Mouse (Mus musculus): ENCODE measurements around the gene Snap25.

The Snap25 gene

DNA sequence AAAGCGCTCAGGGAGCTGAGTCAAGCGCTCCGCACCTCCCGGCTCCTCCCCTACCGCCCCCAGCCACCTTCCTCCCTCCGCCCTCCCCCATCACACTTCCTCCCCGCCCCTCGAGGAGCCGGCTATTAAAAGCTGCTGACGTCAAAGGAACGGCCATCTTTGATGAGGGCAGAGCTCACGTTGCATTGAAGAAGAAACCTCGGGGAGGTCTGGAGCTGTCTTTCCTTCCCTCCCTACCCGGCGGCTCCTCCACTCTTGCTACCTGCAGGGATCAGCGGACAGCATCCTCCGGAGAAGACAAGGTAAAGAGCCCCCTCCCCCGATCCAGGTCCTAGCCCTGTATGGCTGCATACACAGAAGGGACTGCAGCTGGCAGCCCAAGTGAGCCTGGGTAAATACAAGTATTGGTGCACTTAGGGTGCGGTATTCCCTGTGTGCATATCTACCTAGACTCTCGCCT, at the start of gene Snap25:
Gene Snap25 (plus strand): TSS at position 155 of the 460 bp plus-strand sequence.
- peak; percentile 86 to 88 for DNase-seq (ENCODE audit: low spot score in 2 of 2)

DNA sequence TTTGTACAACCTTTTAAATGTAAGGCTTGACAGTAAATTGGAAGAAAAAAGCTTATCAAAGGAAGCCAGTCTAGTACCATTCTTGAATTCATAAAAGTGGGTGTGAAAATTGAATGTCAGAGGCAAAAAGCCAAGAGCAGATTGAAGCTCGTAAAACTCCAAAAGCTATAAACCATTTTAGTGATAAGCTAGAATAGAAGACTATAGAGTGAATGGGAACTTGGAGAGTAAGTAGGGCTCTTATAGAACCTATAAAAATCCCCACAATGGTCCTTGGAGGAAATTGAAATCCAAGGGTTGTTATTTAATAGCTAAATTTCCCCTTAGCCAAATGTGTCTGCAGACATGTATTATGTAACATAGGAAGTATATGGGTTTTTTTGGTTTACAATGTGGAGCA, 46.3 kb upstream of the Snap25 start:
- DNase-seq (ENCODE audit: low spot score in 2 of 2), result no peak

DNA sequence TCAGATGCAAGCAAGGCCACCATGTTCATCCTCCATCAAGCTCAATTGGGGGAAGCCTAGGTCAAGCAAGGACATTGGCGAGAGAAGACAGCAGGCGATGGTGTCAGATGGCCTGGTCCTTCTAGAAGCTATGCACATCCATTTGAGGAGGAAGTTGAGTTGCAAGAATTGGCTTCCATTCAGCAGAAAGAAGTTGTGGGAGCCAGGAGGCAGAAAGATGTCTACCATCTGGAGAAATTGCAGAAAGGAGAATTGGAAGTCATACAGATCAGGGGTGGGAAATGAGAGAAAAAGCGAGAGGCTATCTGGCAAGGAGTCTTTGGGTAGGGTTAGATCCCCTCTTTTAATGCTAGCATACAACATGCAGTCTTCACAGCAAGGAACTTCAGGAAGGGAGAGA, 44.1 kb upstream of the Snap25 start:
- peak; percentile 34 to 77 for DNase-seq (ENCODE audit: low spot score in 2 of 2)

DNA sequence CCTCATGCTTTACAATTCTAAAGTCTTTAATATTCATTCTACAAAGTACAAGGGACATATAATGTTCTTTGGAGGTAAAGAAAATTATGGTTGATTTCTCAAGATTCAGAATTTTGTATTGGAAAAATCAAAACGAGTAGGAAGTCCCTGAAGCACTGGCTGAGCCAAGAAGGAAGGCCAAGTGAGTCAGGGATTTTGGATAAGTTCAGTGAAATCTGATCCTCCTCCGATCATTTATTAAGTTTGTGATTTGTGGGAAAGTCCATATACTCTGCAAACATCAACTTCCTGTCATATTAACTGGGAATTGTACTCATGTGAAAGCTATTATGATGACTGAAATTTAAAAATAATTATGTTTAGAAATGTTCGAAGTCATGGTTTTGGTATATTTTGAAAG, 43.6 kb upstream of the Snap25 start:
- no peak for DNase-seq (ENCODE audit: low spot score in 2 of 2)

DNA sequence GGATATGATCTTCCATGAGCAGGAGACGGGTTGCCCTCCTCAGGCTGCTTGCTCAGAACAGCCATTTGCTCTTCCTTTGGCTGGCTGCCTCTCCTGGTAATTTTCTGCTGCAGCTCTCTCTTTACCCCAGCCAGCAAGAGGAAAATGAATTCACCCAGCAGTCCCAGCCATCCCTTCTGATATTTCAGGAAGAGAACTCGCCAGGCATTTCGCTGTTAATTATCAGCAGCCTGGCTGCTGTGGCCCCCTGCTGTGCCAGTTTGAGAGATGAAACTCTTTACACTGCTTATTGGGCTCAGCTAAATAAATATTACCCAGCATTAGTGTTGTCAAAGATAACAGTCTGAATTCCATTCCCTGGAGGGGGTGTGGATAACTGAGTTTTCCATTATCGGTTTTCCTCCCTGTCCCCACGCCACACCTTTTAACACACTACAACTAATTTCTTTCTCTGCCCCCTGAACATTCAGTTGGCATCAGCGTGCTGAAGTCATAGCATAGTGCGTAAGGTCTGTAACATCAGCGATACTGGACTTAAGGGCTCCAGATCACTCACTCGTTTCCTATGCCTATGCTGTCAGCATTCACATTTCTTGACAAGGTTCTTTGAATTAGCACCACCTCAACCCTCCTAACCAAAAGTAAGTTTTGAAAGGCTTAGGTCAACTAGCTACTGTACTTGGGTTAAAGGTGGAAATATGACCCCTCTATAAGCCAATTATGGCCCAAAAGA, 42.5 kb upstream of the Snap25 start:
- DNase-seq (ENCODE audit: low spot score in 2 of 2), result peak; percentile 59

DNA sequence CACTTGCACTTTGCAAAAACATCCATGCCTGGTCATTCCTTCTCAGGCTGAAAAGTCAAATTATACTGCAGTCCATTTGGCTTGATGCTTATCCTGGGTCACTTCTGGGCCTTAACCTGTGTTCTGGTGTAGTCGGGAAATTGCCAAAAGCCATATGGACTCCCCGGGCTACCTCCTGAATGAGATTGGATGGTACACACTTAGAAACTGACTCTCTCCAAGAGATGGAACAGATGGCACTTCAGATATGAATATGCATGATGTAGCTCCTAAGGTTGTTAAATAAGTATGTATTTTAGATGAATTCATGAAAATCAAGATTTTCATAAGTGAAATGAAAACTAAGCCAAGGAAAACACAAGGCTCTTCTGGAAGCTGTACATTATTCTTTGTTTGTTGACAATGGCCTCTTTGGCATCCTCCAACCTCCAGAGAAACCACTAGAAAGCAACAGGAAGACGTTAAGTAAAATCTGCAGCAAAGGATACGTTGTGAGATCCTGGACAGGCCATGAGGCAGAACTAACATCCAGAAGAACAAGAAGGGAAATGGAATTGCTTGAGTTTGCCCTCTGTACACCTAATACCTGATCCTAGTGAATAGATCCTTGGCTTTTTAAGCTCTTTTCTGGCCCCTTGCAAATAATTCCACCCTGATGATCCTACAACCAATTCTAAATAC, 39.0 kb upstream of the Snap25 start:
- DNase-seq (ENCODE audit: low spot score in 2 of 2), result peak; percentile 21 to 44

DNA sequence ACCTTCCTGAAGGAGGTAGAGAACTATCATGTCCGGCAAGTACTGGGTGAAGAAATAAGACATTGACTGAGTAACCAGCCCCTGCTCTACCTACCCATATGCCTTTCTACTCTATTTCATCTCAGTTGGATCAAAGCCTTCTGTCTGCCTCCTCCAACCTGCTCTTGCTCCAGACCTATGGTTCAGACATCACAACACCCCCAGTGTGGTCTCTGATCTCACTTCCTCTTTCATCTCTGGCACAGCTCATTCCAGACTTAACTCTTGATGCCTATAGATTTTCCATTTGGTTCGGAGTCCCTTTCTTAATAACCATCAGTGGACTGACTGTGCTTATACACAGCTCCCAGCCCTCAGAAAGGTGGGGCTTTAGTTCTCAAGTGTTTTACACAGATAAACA, 37.1 kb upstream of the Snap25 start:
- no peak for DNase-seq (ENCODE audit: low spot score in 2 of 2)

DNA sequence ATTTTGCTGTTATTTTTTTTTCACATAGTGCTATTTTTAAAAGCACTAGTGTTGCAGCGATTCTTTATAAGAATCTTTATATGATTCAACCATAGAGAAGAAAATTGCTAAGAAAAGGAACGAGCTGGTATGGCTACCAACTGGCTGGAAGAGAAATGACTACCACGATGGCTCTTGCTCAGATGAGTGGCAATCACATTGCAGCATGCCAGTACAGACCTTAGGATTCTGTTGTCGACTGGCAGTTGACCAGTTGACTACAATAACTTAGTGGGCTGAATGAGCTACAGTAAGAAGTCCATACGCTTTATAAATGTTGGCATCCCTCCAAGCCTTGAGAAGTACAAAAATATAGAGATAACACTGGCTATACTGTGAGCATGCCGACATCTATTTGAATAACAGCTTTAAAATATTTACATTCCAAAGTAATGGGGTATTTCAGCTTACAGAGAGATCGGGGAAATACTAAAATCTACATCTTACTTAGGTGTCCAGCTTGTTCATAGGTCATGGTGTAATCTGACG, 36.3 kb upstream of the Snap25 start:
- DNase-seq (ENCODE audit: low spot score in 2 of 2), result peak in 1 of 2 experiments; percentile 22

DNA sequence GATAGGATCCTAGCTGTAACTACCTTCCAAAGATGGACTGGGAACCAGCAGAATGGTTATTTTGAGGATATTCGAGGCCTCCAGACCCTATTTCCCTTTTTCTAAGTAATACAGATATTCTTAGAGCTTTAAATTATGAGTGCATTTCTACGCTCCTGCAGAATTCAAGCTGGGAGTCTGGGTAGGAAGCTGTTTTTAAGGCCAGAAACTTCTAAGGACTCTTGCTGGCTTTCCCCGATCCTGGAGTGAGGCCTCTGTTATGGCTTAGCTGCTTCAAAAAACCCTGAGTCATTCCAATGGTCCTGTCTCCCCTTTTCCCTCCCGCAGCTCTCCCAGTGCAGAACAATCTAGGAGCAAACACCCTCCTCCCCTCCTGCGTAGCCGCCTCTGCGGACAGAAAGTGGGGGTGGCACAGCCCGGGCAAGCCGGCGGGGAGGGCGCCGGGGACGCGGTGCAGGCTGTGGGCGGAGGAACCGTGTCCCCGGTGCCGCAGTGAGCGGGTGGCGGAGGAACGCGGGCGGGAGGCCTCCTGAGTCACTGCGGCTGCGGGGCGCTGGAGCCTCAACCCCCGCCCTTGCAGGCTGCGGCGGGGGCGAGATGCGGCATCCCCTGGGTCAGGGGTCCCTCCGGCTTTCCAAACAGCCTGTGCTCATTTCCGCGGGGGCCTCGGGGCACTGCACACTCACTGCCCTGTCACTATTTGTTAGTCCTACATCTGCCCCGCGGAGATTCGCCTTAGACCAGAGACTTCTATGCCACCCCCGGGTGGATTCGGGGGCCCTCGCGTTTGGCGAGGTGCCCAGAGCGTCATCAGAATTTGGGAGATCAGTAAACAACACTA, 34.7 kb upstream of the Snap25 start:
- DNase-seq (ENCODE audit: low spot score in 2 of 2), result peak; percentile 83 to 90

DNA sequence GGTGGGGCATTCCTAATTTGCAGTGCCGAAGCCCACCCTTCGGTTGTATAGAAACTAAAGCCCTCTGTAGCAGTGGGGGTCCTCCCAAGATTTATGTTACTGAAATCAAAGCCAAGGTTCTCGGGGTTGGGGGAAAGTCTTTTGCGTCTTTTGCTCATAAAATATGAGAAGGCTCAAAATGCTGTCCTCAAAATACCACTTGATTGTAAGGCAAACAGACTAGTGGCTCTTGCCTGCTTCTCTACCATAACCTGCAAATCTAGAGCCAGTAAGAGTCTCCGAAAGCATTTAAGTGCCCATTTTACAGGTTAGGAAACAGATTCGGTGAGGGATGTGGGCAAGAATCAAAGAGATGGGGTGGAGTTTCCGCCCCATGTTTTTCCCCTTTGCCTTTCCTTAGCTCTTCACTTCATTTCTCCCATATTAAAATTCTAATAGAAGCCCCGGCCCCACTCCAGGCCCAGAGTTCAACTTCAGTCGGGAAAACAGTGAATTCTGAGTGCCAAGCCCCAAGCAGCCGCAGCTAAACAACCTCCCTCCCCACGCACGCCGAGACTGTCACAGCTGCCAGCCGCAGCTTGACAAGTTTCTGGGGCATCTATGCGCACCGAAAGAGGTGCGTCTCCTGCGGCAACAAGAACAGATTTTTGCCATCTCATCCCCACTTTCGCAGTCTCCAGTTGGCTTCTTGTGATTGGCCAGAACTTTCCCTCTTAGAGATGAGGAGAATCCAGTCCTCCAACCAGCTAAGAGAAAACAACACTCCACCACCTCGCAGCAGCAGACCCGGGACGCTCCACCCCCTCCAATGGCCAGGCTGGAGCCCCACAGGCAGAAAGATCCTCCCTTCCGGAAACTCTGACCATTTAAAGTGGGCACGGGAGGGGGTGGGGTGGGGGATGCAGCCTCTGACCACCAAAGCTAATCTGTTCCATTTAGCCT, 33.7 kb upstream of the Snap25 start:
- DNase-seq (ENCODE audit: low spot score in 2 of 2), result peak; percentile 83 to 89

DNA sequence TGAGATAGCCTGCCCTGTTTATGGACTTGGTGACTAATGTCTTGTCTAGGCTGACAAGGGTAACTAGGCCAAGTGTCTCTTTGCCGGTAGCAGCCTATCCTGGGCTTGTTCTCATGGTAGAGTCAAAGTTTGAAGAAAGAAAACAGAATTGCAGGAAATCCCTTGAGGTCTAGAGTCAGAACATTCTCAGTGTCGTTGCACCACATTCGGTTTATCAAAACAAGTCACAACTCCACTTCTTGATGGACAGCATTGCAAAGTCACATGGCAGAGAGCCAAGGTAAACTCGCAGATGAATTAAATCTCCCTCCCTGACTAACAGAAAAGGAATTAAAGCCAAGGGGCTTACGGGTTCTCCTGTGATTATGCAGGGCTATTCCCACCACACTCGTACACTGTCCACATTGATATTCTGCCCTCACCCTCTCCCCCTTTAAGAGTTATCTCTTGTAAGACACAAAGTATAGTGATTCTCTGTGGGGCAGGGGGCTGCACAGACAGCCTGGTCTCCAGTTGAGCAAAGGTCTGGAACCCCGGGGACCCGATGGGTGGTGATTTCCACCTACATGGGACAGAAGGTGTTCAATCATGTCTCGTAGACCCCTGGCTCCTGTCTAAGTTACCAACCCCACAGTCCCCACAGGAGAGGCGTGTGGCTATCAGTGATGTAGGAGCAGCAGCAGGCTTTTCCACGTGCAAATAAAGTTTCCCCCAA, 30.9 kb upstream of the Snap25 start:
- DNase-seq (ENCODE audit: low spot score in 2 of 2), result no peak

DNA sequence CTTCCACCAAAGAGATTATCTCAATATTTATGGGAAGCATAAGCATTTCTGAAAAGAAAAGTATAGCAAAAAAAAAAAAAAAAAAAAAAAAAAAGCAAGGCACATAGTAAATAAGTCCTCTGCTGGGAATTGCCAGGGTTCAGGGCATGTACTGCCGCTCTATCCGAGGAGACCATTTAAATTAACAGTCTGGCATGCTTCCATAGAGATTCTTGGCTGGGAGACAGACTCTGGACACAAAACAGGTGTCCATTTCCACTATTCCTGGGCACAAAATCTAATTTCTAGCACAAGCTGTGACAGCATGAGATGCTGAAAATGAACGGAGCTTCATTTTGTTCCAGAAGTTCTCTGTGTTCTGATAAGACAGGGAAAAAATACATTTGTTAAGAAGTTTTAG, 27.1 kb upstream of the Snap25 start:
- DNase-seq (ENCODE audit: low spot score in 2 of 2), result no peak

DNA sequence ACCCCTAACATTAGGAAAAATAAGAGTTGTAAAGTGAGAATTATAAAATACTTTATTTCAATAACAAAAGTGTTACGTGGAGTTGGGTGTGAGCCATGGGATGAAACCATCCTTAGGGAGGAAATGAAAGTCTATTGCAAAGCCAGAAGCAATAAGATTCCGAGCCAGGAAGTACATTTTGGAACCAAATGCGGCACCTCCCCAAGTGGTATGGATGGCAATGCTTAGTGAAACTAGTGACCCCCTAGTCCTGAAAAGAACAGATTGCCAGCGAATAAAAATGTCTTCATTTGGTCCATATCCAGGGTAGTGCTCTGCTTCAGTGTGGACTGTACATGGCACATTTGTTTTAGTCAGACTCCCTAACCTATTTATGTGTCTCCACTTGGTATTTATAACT, 25.9 kb upstream of the Snap25 start:
- no peak for DNase-seq (ENCODE audit: low spot score in 2 of 2)

DNA sequence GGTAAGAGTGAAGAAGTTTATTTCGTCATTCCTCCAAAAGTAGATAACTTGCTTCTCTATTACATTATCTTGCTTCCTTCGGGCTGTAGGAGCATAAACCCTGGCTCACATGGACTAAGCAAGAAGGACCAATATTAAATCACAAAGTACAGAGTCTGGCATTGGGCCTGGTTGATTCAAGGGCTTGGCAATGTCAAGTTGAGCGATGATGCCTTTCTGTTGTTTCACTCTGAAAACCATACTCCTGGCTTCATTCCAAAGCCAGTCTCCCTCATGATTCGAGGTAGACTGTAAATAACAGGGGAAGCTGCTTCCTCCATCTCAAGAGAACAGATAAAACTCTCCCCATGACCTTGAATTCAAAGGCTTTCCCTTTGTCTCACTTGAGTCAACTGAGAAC, 23.8 kb upstream of the Snap25 start:
- DNase-seq (ENCODE audit: low spot score in 2 of 2), result no peak

DNA sequence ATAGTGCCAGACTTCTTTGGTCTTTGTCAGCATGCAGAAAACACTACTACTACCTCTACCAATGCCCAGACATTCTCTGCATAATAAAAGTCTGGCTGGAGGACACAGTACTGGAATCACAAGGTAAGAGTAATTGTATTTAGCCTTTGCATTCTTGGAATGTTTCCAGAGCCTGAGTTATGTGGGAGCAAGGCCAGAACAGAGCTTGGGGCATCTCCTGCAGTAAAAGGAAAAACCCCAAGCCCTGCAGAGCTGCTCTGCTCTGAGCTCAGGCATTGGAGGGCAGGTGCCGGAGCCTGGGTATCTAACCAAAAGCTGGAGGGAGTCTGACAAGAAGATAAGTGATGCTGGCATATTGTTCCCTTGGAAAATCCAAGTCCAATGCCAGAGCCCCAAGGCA, 21.6 kb upstream of the Snap25 start:
- no peak for DNase-seq (ENCODE audit: low spot score in 2 of 2)

DNA sequence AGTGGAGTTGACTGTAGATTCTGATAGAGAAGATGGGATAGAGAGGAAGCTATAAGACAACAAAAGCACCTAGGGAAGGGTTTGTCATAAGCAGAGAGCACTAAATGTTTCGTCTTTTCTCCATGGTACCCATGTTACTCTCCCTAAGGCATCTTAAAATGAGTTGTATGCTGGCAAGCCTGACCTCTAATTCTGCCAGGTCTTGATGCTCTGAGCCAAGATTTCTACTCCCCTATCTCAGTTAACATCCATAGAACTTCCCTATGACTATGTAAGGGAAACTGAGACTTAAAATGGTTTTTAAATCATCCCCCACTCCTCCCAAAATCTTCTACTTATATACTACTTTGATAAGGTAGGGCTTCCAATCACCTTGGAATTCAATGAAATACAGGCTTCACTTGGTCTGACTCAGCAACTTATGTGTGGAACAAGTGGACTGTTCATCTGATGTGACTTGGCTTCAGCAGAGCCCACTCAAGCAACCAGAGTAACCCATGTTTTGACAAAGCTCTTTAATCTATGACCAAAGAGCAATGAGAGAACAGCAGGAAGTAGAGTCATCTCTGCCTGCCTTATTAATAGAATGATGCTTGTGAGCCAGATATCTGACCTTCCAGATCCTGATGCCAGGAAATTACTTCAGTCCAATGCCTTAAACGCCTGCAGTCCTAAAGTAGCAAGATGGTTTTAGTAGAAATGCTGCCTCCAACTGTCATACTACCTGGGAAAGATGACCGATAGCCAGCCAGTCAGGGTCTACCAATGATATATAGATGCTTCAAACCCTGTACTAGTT, 13.6 kb upstream of the Snap25 start:
- DNase-seq (ENCODE audit: low spot score in 2 of 2), result no peak

DNA sequence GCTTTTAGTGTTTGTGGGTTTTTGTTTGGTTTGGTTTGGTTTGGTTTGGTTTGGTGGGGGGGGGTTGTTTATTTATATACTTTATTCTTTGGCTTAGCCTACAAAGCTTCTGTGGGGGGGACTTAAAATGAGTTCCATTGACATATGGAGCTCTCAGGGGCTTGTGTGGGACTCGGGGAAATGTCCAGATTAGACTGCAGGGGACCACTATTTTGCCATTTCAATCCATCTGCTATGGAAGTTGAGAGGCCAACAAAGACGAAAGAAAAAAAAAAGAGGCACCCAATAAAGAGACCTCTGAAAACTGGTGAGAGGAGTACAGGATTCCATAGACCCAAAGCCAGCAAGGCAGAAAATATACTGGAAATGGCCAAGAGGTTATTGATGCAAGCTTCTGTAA, 9.9 kb upstream of the Snap25 start:
- DNase-seq (ENCODE audit: low spot score in 2 of 2), result no peak

DNA sequence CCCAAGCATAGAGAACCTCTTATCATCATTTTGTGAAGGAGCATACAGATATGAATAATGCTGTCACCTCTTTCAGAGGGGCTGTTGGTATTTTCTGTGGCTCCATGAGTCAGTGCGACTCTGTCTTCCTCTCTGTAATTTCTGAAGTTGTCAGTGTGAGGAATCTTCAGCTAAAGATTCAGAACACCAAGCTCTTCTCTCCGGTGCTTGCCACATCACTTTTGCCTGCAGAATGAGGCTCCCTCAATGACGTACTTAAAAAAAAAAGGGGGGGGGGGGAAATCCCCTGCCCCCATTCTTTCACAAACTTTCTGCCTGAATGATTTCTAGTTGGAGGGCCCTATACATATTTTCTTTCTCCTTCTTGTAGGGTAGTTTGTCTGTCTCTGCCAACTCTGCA, 2.1 kb upstream of the Snap25 start:
- DNase-seq (ENCODE audit: low spot score in 2 of 2), result no peak

DNA sequence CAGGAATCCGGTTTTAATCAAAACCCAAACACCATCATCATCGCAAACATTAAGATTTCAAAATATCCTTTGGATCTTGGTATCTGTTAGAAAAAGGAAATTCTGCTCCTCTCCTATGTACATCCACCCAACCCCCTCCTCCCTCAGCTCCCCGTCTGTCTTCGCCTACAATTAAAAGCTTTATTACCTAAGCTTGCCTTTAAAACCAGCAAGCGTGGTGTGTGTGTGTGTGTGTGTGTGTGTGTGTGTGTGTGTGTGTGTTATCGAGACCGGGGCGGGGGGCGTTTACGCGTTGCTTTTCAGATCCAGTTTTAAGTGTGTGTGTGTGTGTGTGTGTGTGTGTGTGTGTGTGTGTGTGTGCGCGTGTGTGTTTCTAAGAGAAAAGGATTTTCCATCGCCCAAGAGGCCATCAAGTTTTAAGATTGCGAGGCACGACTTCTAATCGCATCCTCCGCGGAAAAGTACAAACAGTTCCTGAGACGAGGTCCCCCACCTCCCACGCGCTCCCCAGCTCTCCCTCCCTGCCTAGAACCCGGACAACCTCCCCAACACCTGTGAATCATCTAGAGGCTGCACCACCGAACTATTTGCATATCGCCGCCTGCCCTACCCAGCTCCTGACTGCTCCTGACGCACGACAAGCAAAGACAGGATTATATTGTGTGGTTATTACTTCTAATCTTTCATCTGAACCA, 1.4 kb upstream of the Snap25 start:
- peak; percentile 82 to 88 for DNase-seq (ENCODE audit: low spot score in 2 of 2)

All from frontal cortex, postnatal 36 days (tissue).